Mouse (Mus musculus) MEL (cell line): Measurements from ENCODE around the gene Hpcal1. TPM values are rescaled to one million over a fixed set of nuclear protein-coding genes. Genes with fewer than 3 reads are reported as not detected.

Source experiments
- DNase-seq: peaks from one replicate; pipeline ENCODE4 v3.0.0; 2011; ENCODE audit warnings: low read depth, low spot score
- H3K27ac ChIP-seq: 2 replicates; pipeline ENCODE4 v1.5.1; 2012; ENCODE audit warnings: low read depth, mild to moderate bottlenecking, control low read depth, low read length, moderate library complexity; ENCODE audit not compliant: control insufficient read depth
- H3K27me3 ChIP-seq, 2 experiments: fragments of 150-350 bp in 1 of 2; sonication (generic) in 1 of 2; 2 replicates each; pipeline ENCODE4 v1.6.1; 2012; ENCODE audit warnings: low read length in 2 of 2, mild to moderate bottlenecking in 2 of 2, improper control_type of control experiment in 1 of 2, moderate library complexity in 1 of 2; ENCODE audit not compliant: insufficient read depth in 2 of 2, control insufficient read depth in 1 of 2
- H3K36me3 ChIP-seq, 2 experiments: 2 replicates each; pipeline ENCODE4 v1.6.1; 2012 to 2014; ENCODE audit warnings: low read length in 2 of 2, improper control_type of control experiment in 1 of 2, inconsistent platforms in 1 of 2, mild to moderate bottlenecking in 1 of 2; ENCODE audit not compliant: insufficient read depth in 2 of 2, control insufficient read depth in 1 of 2
- H3K4me1 ChIP-seq, 2 experiments: fragments of 150-350 bp in 1 of 2; sonication (generic) in 1 of 2; 2 replicates each; pipeline ENCODE4 v1.6.1; 2012; ENCODE audit warnings: low read length in 2 of 2, improper control_type of control experiment in 1 of 2, mild to moderate bottlenecking in 1 of 2; ENCODE audit not compliant: insufficient read depth in 2 of 2, control insufficient read depth in 1 of 2
- H3K4me3 ChIP-seq, 2 experiments: fragments of 150-350 bp in 1 of 2; sonication (generic) in 1 of 2; 2 replicates each; pipeline ENCODE4 v1.5.1; 2012; ENCODE audit warnings: low read depth in 2 of 2, low read length in 2 of 2, mild to moderate bottlenecking in 2 of 2, moderate library complexity in 2 of 2, control low read depth in 1 of 2, improper control_type of control experiment in 1 of 2; ENCODE audit not compliant: control insufficient read depth in 1 of 2, insufficient read depth in 1 of 2
- H3K79me2 ChIP-seq: 2 replicates; pipeline ENCODE4 v1.6.1; 2012; ENCODE audit warnings: mild to moderate bottlenecking, low read length, moderate library complexity; ENCODE audit not compliant: control insufficient read depth, poor library complexity, insufficient read depth
- H3K9ac ChIP-seq: 2 replicates; pipeline ENCODE4 v1.6.1; 2012; ENCODE audit warnings: low read depth, mild to moderate bottlenecking, control low read depth, low read length, moderate library complexity; ENCODE audit not compliant: control insufficient read depth, poor library complexity, severe bottlenecking
- H3K9me3 ChIP-seq: fragments of 150-350 bp; sonication (generic); replicated peaks from 2 replicates; pipeline ENCODE4 v1.6.1; 2012; ENCODE audit warnings: mild to moderate bottlenecking, low read length, improper control_type of control experiment, moderate library complexity; ENCODE audit not compliant: insufficient read depth
- CHD1 ChIP-seq: IDR thresholded peaks from 2 replicates; pipeline ENCODE4 v1.6.1; 2012; ENCODE audit warnings: low read depth, mild to moderate bottlenecking, inconsistent platforms, low read length, improper control_type of control experiment
- CHD2 ChIP-seq: IDR thresholded peaks from 2 replicates; pipeline ENCODE4 v1.6.1; 2011; ENCODE audit warnings: low read length, improper control_type of control experiment
- CTCF ChIP-seq, 3 experiments: IDR thresholded peaks in 2 of 3; conservative IDR thresholded peaks in 1 of 3; 2 replicates each; pipeline ENCODE4 v1.5.1; 2011 to 2012; ENCODE audit warnings: low read length in 3 of 3, low read depth in 2 of 3, mild to moderate bottlenecking in 2 of 3, improper control_type of control experiment in 1 of 3, inconsistent platforms in 1 of 3, mixed read lengths in 1 of 3, moderate library complexity in 1 of 3; ENCODE audit not compliant: control insufficient read depth in 1 of 3, insufficient read depth in 1 of 3, poor library complexity in 1 of 3, severe bottlenecking in 1 of 3
- E2F4 ChIP-seq: IDR thresholded peaks from 2 replicates; pipeline ENCODE4 v1.6.1; 2011; ENCODE audit warnings: low read depth, low read length, improper control_type of control experiment, borderline replicate concordance
- GATA1 ChIP-seq: IDR thresholded peaks from 2 replicates; pipeline ENCODE4 v1.6.1; 2011; ENCODE audit warnings: low read depth, low read length, improper control_type of control experiment
- HCFC1 ChIP-seq: IDR thresholded peaks from 2 replicates; pipeline ENCODE4 v1.6.1; 2012; ENCODE audit warnings: low read depth, mild to moderate bottlenecking, inconsistent platforms, low read length, improper control_type of control experiment, moderate library complexity
- MAFK ChIP-seq: IDR thresholded peaks from 2 replicates; pipeline ENCODE4 v1.6.1; 2011; ENCODE audit warnings: low read depth, mild to moderate bottlenecking, low read length, improper control_type of control experiment, borderline replicate concordance
- MAX ChIP-seq: IDR thresholded peaks from 2 replicates; pipeline ENCODE4 v1.6.1; 2011; ENCODE audit warnings: low read length, improper control_type of control experiment
- MAZ ChIP-seq: IDR thresholded peaks from 2 replicates; pipeline ENCODE4 v1.6.1; 2012; ENCODE audit warnings: low read depth, mild to moderate bottlenecking, inconsistent platforms, low read length, improper control_type of control experiment
- MEF2A ChIP-seq: IDR thresholded peaks from 2 replicates; pipeline ENCODE4 v1.6.1; 2014; ENCODE audit warnings: low read depth, mild to moderate bottlenecking, inconsistent platforms, low read length, improper control_type of control experiment; ENCODE audit not compliant: poor library complexity, insufficient replicate concordance, severe bottlenecking; ENCODE audit errors: extremely low read depth
- MXI1 ChIP-seq: IDR thresholded peaks from 2 replicates; pipeline ENCODE4 v1.6.1; 2011; ENCODE audit warnings: mild to moderate bottlenecking, low read depth, low read length, improper control_type of control experiment
- MYB ChIP-seq: IDR thresholded peaks from 2 replicates; pipeline ENCODE4 v1.6.1; 2011; ENCODE audit warnings: mild to moderate bottlenecking, low read depth, low read length, improper control_type of control experiment
- POLR2AphosphoS2 ChIP-seq: IDR thresholded peaks from 2 replicates; pipeline ENCODE4 v1.6.1; 2011; ENCODE audit warnings: low read length, improper control_type of control experiment
- SMC3 ChIP-seq: IDR thresholded peaks from 2 replicates; pipeline ENCODE4 v1.6.1; 2011; ENCODE audit warnings: low read depth, low read length, improper control_type of control experiment
- TAL1 ChIP-seq: IDR thresholded peaks from 2 replicates; pipeline ENCODE4 v1.6.1; 2012; ENCODE audit warnings: mild to moderate bottlenecking, inconsistent platforms, low read length, moderate library complexity, mixed read lengths
- TBP ChIP-seq: IDR thresholded peaks from 2 replicates; pipeline ENCODE4 v1.8.0; 2011; ENCODE audit warnings: low read depth, low read length, improper control_type of control experiment
- TCF12 ChIP-seq: IDR thresholded peaks from 2 replicates; pipeline ENCODE4 v1.6.1; 2014; ENCODE audit warnings: low read depth, mild to moderate bottlenecking, inconsistent platforms, low read length, improper control_type of control experiment, moderate library complexity
- USF2 ChIP-seq, 2 experiments: IDR thresholded peaks; 2 replicates each; pipeline ENCODE4 v1.6.1; 2011 to 2012; ENCODE audit warnings: improper control_type of control experiment in 2 of 2, low read length in 2 of 2, borderline replicate concordance in 1 of 2, inconsistent platforms in 1 of 2, low read depth in 1 of 2, mild to moderate bottlenecking in 1 of 2; ENCODE audit not compliant: insufficient read depth in 1 of 2
- ZC3H11A ChIP-seq: IDR thresholded peaks from 2 replicates; pipeline ENCODE4 v1.6.1; 2012; ENCODE audit warnings: low read depth, mild to moderate bottlenecking, inconsistent platforms, low read length, improper control_type of control experiment
- ZMIZ1 ChIP-seq: IDR thresholded peaks from 2 replicates; pipeline ENCODE4 v1.6.1; 2012; ENCODE audit warnings: low read depth, mild to moderate bottlenecking, inconsistent platforms, low read length, improper control_type of control experiment, moderate library complexity
- polyA plus RNA-seq, 2 experiments: library from polyadenylated mRNA; stranded (reverse) in 1 of 2; unstranded in 1 of 2; fragments of >175 nt in 1 of 2; fragments of >200 nt in 1 of 2; gene quantifications; 2 replicates each; pipeline versions ENCODE4 v1.2.1 to v1.2.4; 2012; ENCODE audit warnings: low replicate concordance in 2 of 2, low read depth in 1 of 2; ENCODE audit not compliant: insufficient read length in 2 of 2, insufficient read depth in 1 of 2, missing spikeins in 1 of 2
- total RNA-seq: library from RNA; depleted of rRNA; stranded (reverse); fragments of 300-350 nt; gene quantifications from 2 replicates; pipeline ENCODE4 v1.2.3, GENCODE M21; 2012

Gene Hpcal1
- total and polyA plus RNA-seq, 3 experiments, result 9.1 to 23.0 TPM; not detected in 1

- Histone ChIP-seq H3K79me2 (no peaks in the 10 kb centered on the region), H3K9me3 (no peaks in the 10 kb centered on the region), H3K9ac (no peak overlapping the region), H3K27me3 (no peaks in the 10 kb centered on the region), H3K4me1 (no peaks in the 10 kb centered on the region), H3K27ac (no peak overlapping the region), H3K36me3 (no peaks in the 10 kb centered on the region), H3K4me3 (no peak overlapping the region)
- TF ChIP-seq CHD1 (no peak), POLR2AphosphoS2 (no peak), TCF12 (no peak), MAX (no peak), USF2 (IDR thresholded peaks at IDR 0.05; ENCODE audit: borderline replicate concordance in 1 of 2, insufficient read depth in 1 of 2, low read depth in 1 of 2, low read length in 2 of 2) (no peak), HCFC1 (no peak), ZC3H11A (no peak), MAZ (no peak), SMC3 (no peak), MAFK (no peak), MEF2A (no peak)
- DNase-seq, result no peak
These were observed 56.8 kb downstream of the Hpcal1 start for GRCm38 (mm10) chr12:17747191-17748154.

- no peak for TF ChIP-seq MEF2A
- TF ChIP-seq MAFK, result no peak
- no peak for TF ChIP-seq GATA1
- no peak for TF ChIP-seq MAZ
- TF ChIP-seq TAL1, result no peak
- TF ChIP-seq E2F4, result no peak
- TF ChIP-seq TBP, result no peak
- TF ChIP-seq CTCF (IDR thresholded peaks at IDR 0.05 in 2 of 3, conservative IDR thresholded peaks at IDR 0.05 in 1 of 3; ENCODE audit: control insufficient read depth in 1 of 3, insufficient read depth in 1 of 3, low read depth in 2 of 3, low read length in 3 of 3, poor library complexity in 1 of 3, severe bottlenecking in 1 of 3), result no peak
- no peak for TF ChIP-seq POLR2AphosphoS2
- no peak for TF ChIP-seq MXI1
- TF ChIP-seq CHD2, result no peak
- no peak for TF ChIP-seq ZMIZ1
- TF ChIP-seq MYB, result no peak
- DNase-seq, result no peak
- no peaks in the 10 kb centered on the region for H3K4me1 ChIP-seq
- H3K27me3 ChIP-seq, result no peaks in the 10 kb centered on the region
- H3K79me2 ChIP-seq, result no peaks in the 10 kb centered on the region
- H3K9me3 ChIP-seq, result no peaks in the 10 kb centered on the region
- no peaks in the 10 kb centered on the region for H3K36me3 ChIP-seq
- no peak overlapping the region for H3K9ac ChIP-seq
- H3K4me3 ChIP-seq, result no peak overlapping the region
- no peak overlapping the region for H3K27ac ChIP-seq
These were observed 57.5 kb downstream of the Hpcal1 start for GRCm38 (mm10) chr12:17748155-17748529.
